Mouse (Mus musculus) embryonic stem cell, embryonic (primary cell): ENCODE results near the gene Crcp.

Experiments used
- CTCF ChIA-PET, 4 experiments: fragments of 300-600 bp in 2 of 4; fragments of 350-600 bp in 2 of 4; sonication (Branson Sonifier 250); formaldehyde crosslinking; loops; one replicate each; lab custom pipeline; 2022; ENCODE audit warnings: inconsistent platforms in 2 of 4; lab: Charles Lee
- POLR2A ChIA-PET, 4 experiments: fragments of 300-600 bp in 2 of 4; fragments of 350-600 bp in 2 of 4; sonication (Branson Sonifier 250); formaldehyde crosslinking; loops; one replicate each; lab custom pipeline; 2022; ENCODE audit warnings: antibody characterized with exemption in 4 of 4, inconsistent platforms in 1 of 4; lab: Charles Lee

The Crcp gene

GRCm38 (mm10) chr5:130010961-130011360 lies 18.1 kb upstream of the Crcp start:
- ChIA-PET CTCF (interaction anchor here (0.5 to 2.9 kb wide), 20 partner anchors 8 to 1887 kb away, joined by 3 to 11 read pairs (median 4); partner anchors contain the start of gene Gusb (in 1 of the 4)), POLR2A (interaction anchor here in 3 of 4 experiments (0.8 to 1.5 kb wide), 5 partner anchors 8 to 124 kb away, joined by 3 to 4 read pairs (median 3); partner anchors contain the start of genes Chchd2 (in 1 of the 3) and Gusb (in 1 of the 3))

GRCm38 (mm10) chr5:130015104-130015503 lies 14.0 kb upstream of the Crcp start:
- CTCF ChIA-PET: interaction anchor here (0.6 to 1.4 kb wide), 5 partner anchors 10 to 386 kb away, joined by 3 read pairs; no protein-coding TSS in a partner anchor
- POLR2A ChIA-PET: interaction anchor here in 3 of 4 experiments (0.9 to 1.4 kb wide), 3 partner anchors 10 to 12 kb away, joined by 3 to 6 read pairs (median 4); partner anchors contain the start of gene Gusb (in 1 of the 3)

- ChIA-PET POLR2A (interaction anchor here in 1 of 4 experiments (1.5 kb wide), 1 partner anchor 8 kb away, joined by 4 read pairs; no protein-coding TSS in a partner anchor), CTCF (no interaction called here)
Measured at GRCm38 (mm10) chr5:130019461-130019860, 9.6 kb upstream of the Crcp start.

GRCm38 (mm10) chr5:130021361-130021966 lies 7.6 kb upstream of the Crcp start:
- POLR2A ChIA-PET: interaction anchor here (0.5 to 2.2 kb wide), 13 partner anchors 10 to 296 kb away, joined by 3 to 14 read pairs (median 4); partner anchors contain the start of genes Gusb (in 1 of the 4) and Nipsnap2 (in 1 of the 4)
- CTCF ChIA-PET: interaction anchor here (0.7 to 2.5 kb wide), 11 partner anchors 10 to 805 kb away, joined by 3 to 13 read pairs (median 4); no protein-coding TSS in a partner anchor

GRCm38 (mm10) chr5:130022366-130022765 lies 6.7 kb upstream of the Crcp start:
- ChIA-PET CTCF (interaction anchor here (0.6 to 2.5 kb wide), 21 partner anchors 9 to 494 kb away, joined by 3 to 13 read pairs (median 4); partner anchors contain the start of gene Nipsnap2 (in 1 of the 4)), POLR2A (interaction anchor here (0.8 to 2.5 kb wide), 16 partner anchors 9 to 234 kb away, joined by 3 to 14 read pairs (median 4); partner anchors contain the start of genes Chchd2 (in 1 of the 4) and Gusb (in 1 of the 4))

- ChIA-PET POLR2A (interaction anchor here (0.6 to 2.5 kb wide), 20 partner anchors 8 to 244 kb away, joined by 3 to 14 read pairs (median 4); partner anchors contain the start of genes Chchd2 (in 1 of the 4) and Psph (in 1 of the 4)), CTCF (interaction anchor here (0.5 to 2.5 kb wide), 22 partner anchors 8 to 1603 kb away, joined by 3 to 19 read pairs (median 4); partner anchors contain the start of genes Chchd2 (in 1 of the 4) and Nipsnap2 (in 1 of the 4))
Measured at GRCm38 (mm10) chr5:130023067-130023766, 5.9 kb upstream of the Crcp start.

GRCm38 (mm10) chr5:130023767-130024539 lies 5.1 kb upstream of the Crcp start:
- ChIA-PET CTCF (interaction anchor here (0.5 to 1.4 kb wide), 15 partner anchors 11 to 1094 kb away, joined by 3 to 19 read pairs (median 4); partner anchors contain the start of gene Chchd2 (in 1 of the 4)), POLR2A (interaction anchor here in 3 of 4 experiments (0.6 to 2.5 kb wide), 28 partner anchors 7 to 1069 kb away, joined by 3 to 14 read pairs (median 4); partner anchors contain the start of genes Chchd2 (in 2 of the 3), Gusb (in 2 of the 3), Psph (in 1 of the 3) and Rabgef1 (in 1 of the 3))

- ChIA-PET CTCF (interaction anchor here in 2 of 4 experiments (1.2 to 1.6 kb wide), 2 partner anchors 11 to 17 kb away, joined by 3 to 8 read pairs; no protein-coding TSS in a partner anchor), POLR2A (interaction anchor here in 2 of 4 experiments (0.8 to 1.3 kb wide), 5 partner anchors 8 to 140 kb away, joined by 3 to 6 read pairs (median 3); partner anchors contain the start of gene Chchd2 (in 1 of the 2))
Measured at GRCm38 (mm10) chr5:130027134-130027533, 2.0 kb upstream of the Crcp start.

- ChIA-PET POLR2A (interaction anchor here in 2 of 4 experiments (0.7 to 1.3 kb wide), 4 partner anchors 10 to 182 kb away, joined by 3 to 6 read pairs (median 4); partner anchors contain the start of gene Chchd2 (in 1 of the 2)), CTCF (interaction anchor here in 1 of 4 experiments (1.6 kb wide), 1 partner anchor 10 kb away, joined by 8 read pairs; no protein-coding TSS in a partner anchor)
Measured at GRCm38 (mm10) chr5:130027696-130028095, 1.4 kb upstream of the Crcp start.

GRCm38 (mm10) chr5:130031410-130032390 lies 2.6 kb downstream of the Crcp start:
- ChIA-PET CTCF (interaction anchor here in 3 of 4 experiments (0.6 to 1.9 kb wide), 11 partner anchors 9 to 1291 kb away, joined by 3 to 7 read pairs (median 4); no protein-coding TSS in a partner anchor), POLR2A (interaction anchor here (0.6 to 3.0 kb wide), 27 partner anchors 8 to 253 kb away, joined by 3 to 14 read pairs (median 3); partner anchors contain the start of genes Chchd2 (in 2 of the 4), Psph (in 2 of the 4), Gusb (in 1 of the 4) and Sbds (in 1 of the 4))

- CTCF ChIA-PET: interaction anchor here in 2 of 4 experiments (0.8 to 1.9 kb wide), 4 partner anchors 8 to 35 kb away, joined by 3 to 7 read pairs (median 4); no protein-coding TSS in a partner anchor
- POLR2A ChIA-PET: interaction anchor here in 2 of 4 experiments (0.9 to 1.9 kb wide), 6 partner anchors 10 to 146 kb away, joined by 3 to 14 read pairs (median 4); partner anchors contain the start of genes Chchd2 (in 1 of the 2) and Gusb (in 1 of the 2)
Measured at GRCm38 (mm10) chr5:130033869-130034268, 4.8 kb downstream of the Crcp start.

- ChIA-PET CTCF (interaction anchor here in 3 of 4 experiments (0.6 to 2.1 kb wide), 4 partner anchors 12 to 296 kb away, joined by 3 to 19 read pairs (median 4); no protein-coding TSS in a partner anchor), POLR2A (interaction anchor here in 1 of 4 experiments (0.7 kb wide), 1 partner anchor 94 kb away, joined by 3 read pairs; no protein-coding TSS in a partner anchor)
Measured at GRCm38 (mm10) chr5:130036300-130036699, 7.2 kb downstream of the Crcp start.

- ChIA-PET POLR2A (interaction anchor here in 3 of 4 experiments (0.5 to 1.5 kb wide), 18 partner anchors 9 to 306 kb away, joined by 3 to 8 read pairs (median 3); partner anchors contain the start of genes Chchd2 (in 2 of the 3) and Gusb (in 1 of the 3)), CTCF (interaction anchor here (0.6 to 2.1 kb wide), 46 partner anchors 9 to 893 kb away, joined by 3 to 19 read pairs (median 4); partner anchors contain the start of genes Gusb (in 3 of the 4), Asl (in 1 of the 4) and Crcp (in 1 of the 4))
Measured at GRCm38 (mm10) chr5:130037752-130038455, 8.8 kb downstream of the Crcp start.

GRCm38 (mm10) chr5:130040797-130041196 lies 11.7 kb downstream of the Crcp start:
- ChIA-PET CTCF (interaction anchor here in 1 of 4 experiments (0.6 kb wide), 1 partner anchor 18 kb away, joined by 3 read pairs; no protein-coding TSS in a partner anchor), POLR2A (interaction anchor here in 2 of 4 experiments (0.9 to 1.8 kb wide), 4 partner anchors 12 to 195 kb away, joined by 3 to 7 read pairs (median 5); partner anchors contain the start of genes Chchd2 (in 1 of the 2) and Sumf2 (in 1 of the 2))
